Mouse (Mus musculus) adrenal gland, postnatal 4 days (tissue): ENCODE data around the gene Ugt1a7c. TPM values are rescaled to one million over a fixed set of nuclear protein-coding genes. Genes with fewer than 3 reads are reported as not detected.

Experiments used
- DNase-seq, 2 experiments: peaks; one replicate each; pipeline ENCODE4 v3.0.0; 2021 to 2022; ENCODE audit warnings: low spot score in 2 of 2, mixed read lengths in 2 of 2
- total RNA-seq, 2 experiments: library from RNA; stranded (reverse); gene quantifications; 2 replicates each; pipeline ENCODE4 v1.2.3; 2021

The Ugt1a7c gene
- total RNA-seq, 2 experiments from 2014 or later = 2.1 to 5.4 TPM

GRCm38 (mm10) chr1:88192136-88192535 lies 97.3 kb downstream of the Ugt1a7c start:
- no peak for DNase-seq

GRCm38 (mm10) chr1:88195687-88196086 lies 100.8 kb downstream of the Ugt1a7c start:
- DNase-seq = no peak

GRCm38 (mm10) chr1:88197443-88197842 lies 102.6 kb downstream of the Ugt1a7c start:
- no peak for DNase-seq

- no peak for DNase-seq
Observed at GRCm38 (mm10) chr1:88199996-88200395, 105.1 kb downstream of the Ugt1a7c start.

- no peak for DNase-seq
Observed at GRCm38 (mm10) chr1:88200456-88200855, 105.6 kb downstream of the Ugt1a7c start, which contains the start of gene Ugt1a2. Gene Ugt1a2 (plus strand): TSS chr1:88200601.

DNA sequence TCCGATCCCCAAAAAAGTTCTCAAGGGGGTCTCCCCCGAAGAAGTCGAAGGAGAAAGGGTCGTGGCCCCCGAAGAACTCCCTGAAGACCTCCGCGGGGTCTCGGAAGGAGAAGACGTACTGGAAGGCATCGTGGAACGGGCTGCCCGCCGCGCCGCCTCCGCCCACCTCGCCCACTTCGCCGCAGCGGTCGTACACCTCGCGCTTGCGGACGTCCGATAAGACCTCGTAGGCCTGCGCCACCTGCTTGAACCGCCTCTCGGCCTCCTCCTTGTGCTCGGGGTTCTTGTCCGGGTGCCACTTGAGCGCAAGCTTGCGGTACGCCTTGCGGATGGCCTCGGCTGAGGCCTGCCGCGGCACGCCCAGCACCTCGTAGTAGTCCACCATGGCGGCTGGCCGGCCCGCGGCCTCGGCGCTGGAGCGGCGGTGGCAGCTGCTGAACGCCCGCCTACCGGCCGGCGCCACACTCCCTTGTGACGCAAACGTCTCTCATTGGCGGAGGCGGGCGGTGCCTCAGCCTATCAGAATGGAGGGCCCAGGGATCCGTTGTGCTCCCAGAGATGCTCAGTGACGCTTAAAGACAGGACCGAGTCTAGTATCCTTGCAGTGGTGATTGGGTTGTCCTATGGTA lies 110.5 kb downstream of the Ugt1a7c start, which contains the start of gene Dnajb3:
Gene Dnajb3, minus strand, starts transcription at position 489 of the 629 bp plus-strand sequence.
- peak in 1 of 2 experiments; percentile 47 for DNase-seq

DNA sequence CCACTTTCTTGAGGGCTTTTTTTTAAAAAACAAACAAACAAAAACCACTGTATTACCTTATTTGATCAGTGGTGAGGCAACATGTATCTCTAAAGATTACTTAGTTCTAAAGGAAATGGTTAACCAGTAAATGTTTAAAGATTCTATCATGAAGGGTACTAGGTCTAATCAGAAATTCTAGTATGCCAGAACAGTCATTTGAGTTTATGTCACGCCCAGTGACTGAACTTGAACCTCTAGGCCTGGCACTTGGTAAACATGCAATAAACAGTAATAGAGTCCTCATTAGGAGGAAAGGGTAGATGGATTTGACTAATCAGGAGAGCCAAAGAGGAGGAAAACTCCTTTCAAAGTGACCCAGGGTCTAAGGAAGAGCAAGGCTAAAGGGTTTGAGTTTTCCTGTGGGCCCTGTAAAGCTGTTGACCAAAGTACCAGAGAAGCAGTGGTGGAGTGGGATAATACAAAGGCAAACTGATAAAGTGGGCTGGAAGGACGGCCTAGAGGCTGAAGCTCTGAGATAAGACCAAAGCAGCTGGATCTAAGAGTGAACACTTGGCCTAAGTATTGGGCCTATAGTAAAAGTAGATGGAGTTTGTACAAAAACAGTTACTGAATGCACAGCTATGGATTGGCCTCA lies 112.1 kb downstream of the Ugt1a7c start:
- no peak for DNase-seq

- DNase-seq = no peak
Observed at GRCm38 (mm10) chr1:88211812-88212211, 117.0 kb downstream of the Ugt1a7c start, which contains the start of gene Ugt1a1. Gene Ugt1a1 (plus strand): TSS chr1:88211959.

DNA sequence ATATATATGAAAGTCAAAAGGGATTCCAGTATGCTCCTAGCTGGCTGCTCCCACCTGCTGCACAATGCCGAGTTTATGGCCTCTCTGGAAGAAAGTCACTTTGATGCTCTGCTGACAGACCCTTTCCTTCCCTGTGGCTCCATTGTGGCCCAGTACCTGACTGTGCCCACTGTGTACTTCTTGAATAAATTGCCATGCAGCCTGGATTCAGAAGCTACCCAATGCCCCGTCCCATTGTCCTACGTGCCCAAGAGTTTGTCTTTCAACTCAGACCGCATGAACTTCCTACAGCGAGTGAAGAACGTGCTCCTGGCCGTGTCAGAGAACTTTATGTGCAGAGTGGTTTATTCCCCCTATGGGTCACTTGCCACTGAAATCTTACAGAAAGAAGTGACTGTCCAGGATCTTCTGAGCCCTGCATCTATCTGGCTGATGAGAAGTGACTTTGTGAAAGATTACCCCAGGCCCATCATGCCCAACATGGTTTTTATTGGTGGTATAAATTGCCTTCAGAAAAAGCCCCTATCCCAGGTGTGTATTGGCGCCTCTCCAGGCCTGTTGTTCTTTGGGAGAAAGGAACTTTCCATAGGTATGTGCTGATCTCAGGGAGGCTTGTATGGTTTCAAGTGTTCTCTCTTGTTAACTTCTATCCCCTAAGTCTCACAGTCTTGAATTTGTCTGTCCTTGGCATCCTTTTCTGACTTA lies 117.6 kb downstream of the Ugt1a7c start:
- no peak for DNase-seq

GRCm38 (mm10) chr1:88213061-88213460 lies 118.2 kb downstream of the Ugt1a7c start:
- DNase-seq = no peak

GRCm38 (mm10) chr1:88213766-88214461 lies 119.1 kb downstream of the Ugt1a7c start:
- DNase-seq = peak in 1 of 2 experiments; percentile 17

- no peak for DNase-seq
Observed at GRCm38 (mm10) chr1:88214462-88214952, 119.6 kb downstream of the Ugt1a7c start.

GRCm38 (mm10) chr1:88215466-88216380 lies 120.9 kb downstream of the Ugt1a7c start:
- DNase-seq = no peak

DNA sequence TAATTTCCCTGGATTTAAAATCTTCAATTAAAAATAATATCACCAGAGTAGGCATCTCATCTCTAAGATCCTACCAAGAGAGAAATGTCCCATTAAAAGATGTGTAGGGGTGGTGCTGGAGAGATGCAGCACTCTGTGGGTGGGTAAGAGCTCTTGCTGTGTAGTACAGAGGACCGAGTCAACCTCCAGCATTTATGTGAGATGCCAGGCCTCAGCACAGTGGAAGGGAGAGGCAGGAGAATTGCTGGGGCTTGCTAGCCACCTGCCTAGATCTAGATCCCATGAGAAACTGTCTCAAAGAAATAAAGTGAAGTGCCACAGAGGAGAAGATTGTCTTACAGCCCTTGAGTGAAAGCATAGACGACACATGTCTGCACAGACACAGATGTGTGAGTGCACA lies 121.7 kb downstream of the Ugt1a7c start:
- DNase-seq = no peak

DNA sequence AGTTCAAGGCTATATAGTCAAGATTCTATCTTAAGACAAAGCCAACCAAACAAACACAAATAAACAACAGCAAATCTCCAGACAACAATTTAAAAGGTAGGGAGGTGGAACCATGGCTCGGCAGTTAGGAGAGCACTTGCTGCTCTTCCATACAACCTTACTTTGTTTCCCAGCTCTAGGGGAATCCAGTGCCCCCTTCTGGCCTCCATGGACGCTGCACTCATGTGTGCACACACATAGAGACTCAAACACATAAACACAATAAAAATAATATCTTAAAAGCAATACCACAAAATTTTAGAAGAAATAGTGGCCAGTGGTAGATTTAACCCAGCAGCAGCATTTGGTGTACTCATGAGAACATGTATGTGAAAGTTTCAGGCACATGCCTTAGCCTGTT lies 122.3 kb downstream of the Ugt1a7c start:
- no peak for DNase-seq

DNA sequence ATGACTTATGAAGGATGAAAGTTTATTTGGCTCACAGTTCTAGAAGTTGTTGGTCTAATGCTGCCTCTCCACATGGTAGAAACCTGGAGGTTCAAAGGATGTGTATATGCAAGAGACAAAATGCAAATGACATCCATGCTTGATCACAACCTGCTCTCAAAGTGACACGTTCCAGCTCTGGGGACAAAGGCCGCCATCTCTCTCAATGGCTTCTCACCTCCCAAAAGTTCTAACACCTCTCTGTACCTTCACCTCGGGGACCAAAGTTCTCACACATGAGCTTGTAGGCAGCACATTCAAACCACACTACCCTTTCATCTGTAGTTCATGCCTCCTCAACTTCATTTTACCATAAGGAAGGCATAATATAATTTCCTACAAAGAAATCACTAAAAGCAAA lies 122.7 kb downstream of the Ugt1a7c start:
- DNase-seq = no peak

GRCm38 (mm10) chr1:88218051-88218450 lies 123.2 kb downstream of the Ugt1a7c start:
- no peak for DNase-seq

GRCm38 (mm10) chr1:88218591-88218990 lies 123.7 kb downstream of the Ugt1a7c start:
- DNase-seq = no peak

DNA sequence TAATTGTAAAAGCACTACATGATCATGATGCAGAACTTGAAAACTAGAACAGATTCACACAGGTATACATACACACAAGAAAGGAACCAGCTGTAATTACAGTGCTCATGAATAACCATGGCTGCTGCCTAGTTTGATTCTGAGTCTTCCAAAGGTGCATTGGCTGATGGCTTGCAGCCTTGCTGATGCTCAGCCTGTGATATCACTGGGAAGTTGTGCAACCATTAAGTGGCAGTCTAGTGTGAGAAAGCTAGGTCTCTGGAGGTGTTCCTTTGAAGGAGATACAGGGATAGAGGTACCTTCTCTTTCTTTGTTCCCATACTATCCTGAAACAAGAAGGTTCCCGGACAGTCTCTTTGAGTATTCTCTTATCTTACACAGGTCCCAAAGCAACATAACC lies 124.2 kb downstream of the Ugt1a7c start:
- DNase-seq = no peak

DNA sequence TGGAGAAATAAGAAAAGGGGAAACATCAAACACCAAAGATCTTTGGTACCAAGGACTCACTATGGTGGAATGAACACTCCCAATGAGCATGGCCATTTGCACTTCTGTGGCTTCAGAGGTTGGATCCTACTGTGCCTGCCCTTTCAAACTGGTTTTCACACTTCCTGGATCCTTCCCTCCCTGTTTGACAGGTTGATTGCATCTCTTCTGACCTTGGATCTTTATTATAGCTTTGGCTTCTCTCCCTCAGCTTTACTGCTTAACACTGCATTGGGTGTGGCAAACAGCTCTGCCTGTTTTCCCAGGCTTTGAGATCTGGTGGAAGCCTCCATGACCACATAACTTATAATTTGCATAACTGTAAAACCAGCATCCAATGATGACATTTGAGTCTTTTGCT lies 125.5 kb downstream of the Ugt1a7c start:
- DNase-seq = no peak
